Mouse (Mus musculus) left cerebral cortex, adult 8-10 months (tissue): ENCODE data around the gene Gatad2a. TPM values are rescaled to one million over a fixed set of nuclear protein-coding genes. Genes with fewer than 3 reads are reported as not detected.
"Not testable (repeated sequence)": the region's sequence is repeated elsewhere in the genome, so short reads cannot be mapped to it uniquely, and the experiment has no call there.

Experiments
- DNase-seq, 2 experiments: peaks; one replicate each; pipeline ENCODE4 v3.0.0; 2022; ENCODE audit warnings: low spot score in 2 of 2
- total RNA-seq, 4 experiments: library from RNA; stranded (reverse); gene quantifications; 2 replicates each; pipeline ENCODE4 v1.2.4; 2022

Gatad2a gene
- total RNA-seq = 10 to 100 TPM; 29.7 to 38.2 (median 30.4) TPM

GRCm38 (mm10) chr8:69995776-69996588 lies at the start of gene Gatad2a:
Gene Gatad2a (minus strand): TSS chr8:69996384.
- peak; percentile 99 to 100 for DNase-seq

- no peak for DNase-seq
These were observed 47.8 kb upstream of the Gatad2a start for GRCm38 (mm10) chr8:70043996-70044395.

GRCm38 (mm10) chr8:70042583-70043455 lies 46.6 kb upstream of the Gatad2a start, which contains the start of the genes Mau2 and Sugp1:
Gene Mau2 (minus strand): TSS chr8:70042734.
Gene Sugp1 (plus strand): TSS chr8:70042813.
- DNase-seq = peak; percentile 91 to 93

- DNase-seq = peak in 1 of 2 experiments; percentile 15
These were observed 45.8 kb upstream of the Gatad2a start for GRCm38 (mm10) chr8:70041885-70042546.

- DNase-seq = no peak
These were observed 41.8 kb upstream of the Gatad2a start for GRCm38 (mm10) chr8:70037994-70038393.

GRCm38 (mm10) chr8:70030255-70030654 lies 34.1 kb upstream of the Gatad2a start:
- DNase-seq = no peak

- DNase-seq = no peak
These were observed 30.0 kb upstream of the Gatad2a start for GRCm38 (mm10) chr8:70026151-70026550.

- no peak for DNase-seq
These were observed 27.4 kb upstream of the Gatad2a start for GRCm38 (mm10) chr8:70023596-70023995.

GRCm38 (mm10) chr8:70015017-70015416 lies 18.8 kb upstream of the Gatad2a start:
- DNase-seq = no peak

GRCm38 (mm10) chr8:70012763-70013162 lies 16.6 kb upstream of the Gatad2a start:
- DNase-seq = no peak

GRCm38 (mm10) chr8:70012350-70012749 lies 16.2 kb upstream of the Gatad2a start:
- DNase-seq = no peak

- DNase-seq = not testable (repeated sequence)
These were observed 14.6 kb upstream of the Gatad2a start for GRCm38 (mm10) chr8:70010796-70011195.

GRCm38 (mm10) chr8:70005178-70005577 lies 9.0 kb upstream of the Gatad2a start:
- DNase-seq = no peak

GRCm38 (mm10) chr8:70004345-70004744 lies 8.2 kb upstream of the Gatad2a start:
- no peak for DNase-seq

GRCm38 (mm10) chr8:70003204-70003657 lies 7.0 kb upstream of the Gatad2a start:
- no peak for DNase-seq

GRCm38 (mm10) chr8:70001892-70002191 lies 5.7 kb upstream of the Gatad2a start:
- not testable (repeated sequence) for DNase-seq

GRCm38 (mm10) chr8:70001176-70001891 lies 5.2 kb upstream of the Gatad2a start:
- no peak for DNase-seq

GRCm38 (mm10) chr8:70000226-70000625 lies 4.0 kb upstream of the Gatad2a start:
- DNase-seq = no peak

GRCm38 (mm10) chr8:69999236-69999635 lies 3.1 kb upstream of the Gatad2a start:
- no peak for DNase-seq

- no peak for DNase-seq
These were observed 2.5 kb upstream of the Gatad2a start for GRCm38 (mm10) chr8:69998706-69999105.
